Mouse (Mus musculus) MEL (cell line): ENCODE data around the gene Fam171a2. TPM values are rescaled to one million over a fixed set of nuclear protein-coding genes. Genes with fewer than 3 reads are reported as not detected.

Experiments used
- DNase-seq: peaks from one replicate; pipeline ENCODE4 v3.0.0; 2011; ENCODE audit warnings: low read depth, low spot score
- H3K27ac ChIP-seq: 2 replicates; pipeline ENCODE4 v1.5.1; 2012; ENCODE audit warnings: low read depth, mild to moderate bottlenecking, control low read depth, low read length, moderate library complexity; ENCODE audit not compliant: control insufficient read depth
- H3K27me3 ChIP-seq, 2 experiments: fragments of 150-350 bp in 1 of 2; sonication (generic) in 1 of 2; 2 replicates each; pipeline ENCODE4 v1.6.1; 2012; ENCODE audit warnings: low read length in 2 of 2, mild to moderate bottlenecking in 2 of 2, improper control_type of control experiment in 1 of 2, moderate library complexity in 1 of 2; ENCODE audit not compliant: insufficient read depth in 2 of 2, control insufficient read depth in 1 of 2
- H3K36me3 ChIP-seq, 2 experiments: 2 replicates each; pipeline ENCODE4 v1.6.1; 2012 to 2014; ENCODE audit warnings: low read length in 2 of 2, improper control_type of control experiment in 1 of 2, inconsistent platforms in 1 of 2, mild to moderate bottlenecking in 1 of 2; ENCODE audit not compliant: insufficient read depth in 2 of 2, control insufficient read depth in 1 of 2
- H3K4me1 ChIP-seq, 2 experiments: fragments of 150-350 bp in 1 of 2; sonication (generic) in 1 of 2; 2 replicates each; pipeline ENCODE4 v1.6.1; 2012; ENCODE audit warnings: low read length in 2 of 2, improper control_type of control experiment in 1 of 2, mild to moderate bottlenecking in 1 of 2; ENCODE audit not compliant: insufficient read depth in 2 of 2, control insufficient read depth in 1 of 2
- H3K4me3 ChIP-seq, 2 experiments: fragments of 150-350 bp in 1 of 2; sonication (generic) in 1 of 2; 2 replicates each; pipeline ENCODE4 v1.5.1; 2012; ENCODE audit warnings: low read depth in 2 of 2, low read length in 2 of 2, mild to moderate bottlenecking in 2 of 2, moderate library complexity in 2 of 2, control low read depth in 1 of 2, improper control_type of control experiment in 1 of 2; ENCODE audit not compliant: control insufficient read depth in 1 of 2, insufficient read depth in 1 of 2
- H3K79me2 ChIP-seq: 2 replicates; pipeline ENCODE4 v1.6.1; 2012; ENCODE audit warnings: mild to moderate bottlenecking, low read length, moderate library complexity; ENCODE audit not compliant: control insufficient read depth, poor library complexity, insufficient read depth
- H3K9ac ChIP-seq: 2 replicates; pipeline ENCODE4 v1.6.1; 2012; ENCODE audit warnings: low read depth, mild to moderate bottlenecking, control low read depth, low read length, moderate library complexity; ENCODE audit not compliant: control insufficient read depth, poor library complexity, severe bottlenecking
- H3K9me3 ChIP-seq: fragments of 150-350 bp; sonication (generic); replicated peaks from 2 replicates; pipeline ENCODE4 v1.6.1; 2012; ENCODE audit warnings: mild to moderate bottlenecking, low read length, improper control_type of control experiment, moderate library complexity; ENCODE audit not compliant: insufficient read depth
- BHLHE40 ChIP-seq: IDR thresholded peaks from 2 replicates; pipeline ENCODE4 v1.6.1; 2012; ENCODE audit warnings: low read depth, mild to moderate bottlenecking, inconsistent platforms, low read length, improper control_type of control experiment, borderline replicate concordance
- CHD1 ChIP-seq: IDR thresholded peaks from 2 replicates; pipeline ENCODE4 v1.6.1; 2012; ENCODE audit warnings: low read depth, mild to moderate bottlenecking, inconsistent platforms, low read length, improper control_type of control experiment
- ELF1 ChIP-seq: IDR thresholded peaks from 2 replicates; pipeline ENCODE4 v1.6.1; 2014; ENCODE audit warnings: low read depth, mild to moderate bottlenecking, inconsistent platforms, low read length, improper control_type of control experiment, moderate library complexity
- EP300 ChIP-seq, 2 experiments: IDR thresholded peaks; 2 replicates each; pipeline ENCODE4 v1.6.1; 2011; ENCODE audit warnings: improper control_type of control experiment in 2 of 2, low read length in 2 of 2, low read depth in 1 of 2, mild to moderate bottlenecking in 1 of 2
- GABPA ChIP-seq: IDR thresholded peaks from 2 replicates; pipeline ENCODE4 v1.6.1; 2012; ENCODE audit warnings: low read depth, mild to moderate bottlenecking, inconsistent platforms, low read length, improper control_type of control experiment, moderate library complexity
- HCFC1 ChIP-seq: IDR thresholded peaks from 2 replicates; pipeline ENCODE4 v1.6.1; 2012; ENCODE audit warnings: low read depth, mild to moderate bottlenecking, inconsistent platforms, low read length, improper control_type of control experiment, moderate library complexity
- JUND ChIP-seq: IDR thresholded peaks from 2 replicates; pipeline ENCODE4 v1.6.1; 2011; ENCODE audit warnings: low read depth, mild to moderate bottlenecking, improper control_type of control experiment, low read length
- KAT2A ChIP-seq: conservative IDR thresholded peaks from 2 replicates; pipeline ENCODE4 v1.6.1; 2012; ENCODE audit warnings: low read depth, low read length, improper control_type of control experiment, inconsistent platforms
- MAX ChIP-seq: IDR thresholded peaks from 2 replicates; pipeline ENCODE4 v1.6.1; 2011; ENCODE audit warnings: low read length, improper control_type of control experiment
- MEF2A ChIP-seq: IDR thresholded peaks from 2 replicates; pipeline ENCODE4 v1.6.1; 2014; ENCODE audit warnings: low read depth, mild to moderate bottlenecking, inconsistent platforms, low read length, improper control_type of control experiment; ENCODE audit not compliant: poor library complexity, insufficient replicate concordance, severe bottlenecking; ENCODE audit errors: extremely low read depth
- MXI1 ChIP-seq: IDR thresholded peaks from 2 replicates; pipeline ENCODE4 v1.6.1; 2011; ENCODE audit warnings: mild to moderate bottlenecking, low read depth, low read length, improper control_type of control experiment
- MYB ChIP-seq: IDR thresholded peaks from 2 replicates; pipeline ENCODE4 v1.6.1; 2011; ENCODE audit warnings: mild to moderate bottlenecking, low read depth, low read length, improper control_type of control experiment
- NELFE ChIP-seq: IDR thresholded peaks from 2 replicates; pipeline ENCODE4 v1.6.1; 2011; ENCODE audit warnings: low read depth, low read length, improper control_type of control experiment
- NRF1 ChIP-seq: IDR thresholded peaks from 2 replicates; pipeline ENCODE4 v1.6.1; 2014; ENCODE audit warnings: low read depth, mild to moderate bottlenecking, inconsistent platforms, low read length, improper control_type of control experiment, moderate library complexity; ENCODE audit not compliant: poor library complexity, insufficient read depth, severe bottlenecking
- POLR2AphosphoS2 ChIP-seq: IDR thresholded peaks from 2 replicates; pipeline ENCODE4 v1.6.1; 2011; ENCODE audit warnings: low read length, improper control_type of control experiment
- POLR2AphosphoS5 ChIP-seq: IDR thresholded peaks from 2 replicates; pipeline ENCODE4 v1.6.1; 2012; ENCODE audit warnings: low read depth, borderline replicate concordance, mild to moderate bottlenecking, inconsistent platforms, low read length, moderate library complexity, mixed read lengths
- RAD21 ChIP-seq: IDR thresholded peaks from 2 replicates; pipeline ENCODE4 v1.6.1; 2011; ENCODE audit warnings: mild to moderate bottlenecking, low read depth, low read length, improper control_type of control experiment
- RCOR1 ChIP-seq: IDR thresholded peaks from 2 replicates; pipeline ENCODE4 v1.6.1; 2012; ENCODE audit warnings: low read depth, mild to moderate bottlenecking, inconsistent platforms, low read length, improper control_type of control experiment
- SMC3 ChIP-seq: IDR thresholded peaks from 2 replicates; pipeline ENCODE4 v1.6.1; 2011; ENCODE audit warnings: low read depth, low read length, improper control_type of control experiment
- TBP ChIP-seq: IDR thresholded peaks from 2 replicates; pipeline ENCODE4 v1.8.0; 2011; ENCODE audit warnings: low read depth, low read length, improper control_type of control experiment
- TCF12 ChIP-seq: IDR thresholded peaks from 2 replicates; pipeline ENCODE4 v1.6.1; 2014; ENCODE audit warnings: low read depth, mild to moderate bottlenecking, inconsistent platforms, low read length, improper control_type of control experiment, moderate library complexity
- ZC3H11A ChIP-seq: IDR thresholded peaks from 2 replicates; pipeline ENCODE4 v1.6.1; 2012; ENCODE audit warnings: low read depth, mild to moderate bottlenecking, inconsistent platforms, low read length, improper control_type of control experiment
- ZMIZ1 ChIP-seq: IDR thresholded peaks from 2 replicates; pipeline ENCODE4 v1.6.1; 2012; ENCODE audit warnings: low read depth, mild to moderate bottlenecking, inconsistent platforms, low read length, improper control_type of control experiment, moderate library complexity
- polyA plus RNA-seq, 2 experiments: library from polyadenylated mRNA; stranded (reverse) in 1 of 2; unstranded in 1 of 2; fragments of >175 nt in 1 of 2; fragments of >200 nt in 1 of 2; gene quantifications; 2 replicates each; pipeline versions ENCODE4 v1.2.1 to v1.2.4; 2012; ENCODE audit warnings: low replicate concordance in 2 of 2, low read depth in 1 of 2; ENCODE audit not compliant: insufficient read length in 2 of 2, insufficient read depth in 1 of 2, missing spikeins in 1 of 2
- total RNA-seq: library from RNA; depleted of rRNA; stranded (reverse); fragments of 300-350 nt; gene quantifications from 2 replicates; pipeline ENCODE4 v1.2.3, GENCODE M21; 2012

Fam171a2 gene
- total and polyA plus RNA-seq, 3 experiments, result 2.0 to 8.8 TPM; not detected in 1

DNA sequence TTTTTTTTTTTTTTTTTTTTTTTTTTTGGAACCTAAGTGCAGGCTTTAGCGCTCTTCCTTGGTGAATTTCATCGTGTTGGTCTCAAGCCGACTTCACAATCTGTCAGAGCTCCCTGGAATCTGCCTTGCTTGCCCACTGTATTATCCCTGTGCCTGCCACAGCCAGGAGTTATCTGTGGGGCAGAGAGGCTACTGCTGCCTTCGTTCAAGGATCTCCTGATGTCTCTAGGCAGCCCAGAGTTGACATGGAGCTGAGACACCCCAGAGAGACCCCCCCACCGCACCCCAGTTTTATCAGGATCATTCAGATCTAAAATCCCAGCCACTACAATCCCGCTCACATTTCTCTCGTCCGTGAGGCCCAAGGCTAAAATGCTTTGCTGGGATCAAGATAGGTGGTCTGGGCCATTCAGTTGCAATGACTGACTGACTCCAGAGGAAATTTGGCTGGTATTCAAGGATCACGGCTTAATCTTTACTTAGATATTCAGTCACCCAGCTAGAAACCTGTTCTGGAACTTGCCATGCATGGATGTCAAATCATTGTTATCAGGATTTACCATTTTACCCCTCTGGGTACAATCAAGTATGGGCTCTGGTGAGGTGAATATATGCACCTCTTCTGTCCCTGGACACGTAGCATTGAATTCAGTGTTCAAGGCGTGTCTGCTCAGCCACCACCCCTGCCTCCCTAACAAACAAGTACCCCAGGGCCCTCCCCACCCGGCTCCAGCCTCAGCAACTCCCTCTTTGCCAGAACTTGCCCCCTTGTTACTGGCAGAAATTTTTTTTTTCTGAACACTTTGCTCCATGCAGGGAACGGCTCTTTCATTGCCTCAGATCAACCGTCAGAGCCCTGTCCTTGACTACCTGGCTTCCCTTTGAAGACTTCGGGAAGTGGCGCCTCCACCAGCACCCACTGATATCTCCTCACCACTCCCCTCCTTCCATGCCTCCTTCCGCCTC, 1.8 kb upstream of the Fam171a2 start:
- TF ChIP-seq JUND, result no peak
- no peak for TF ChIP-seq BHLHE40
- TF ChIP-seq RAD21, result no peak
- TF ChIP-seq SMC3, result no peak
- TF ChIP-seq EP300 (IDR thresholded peaks at IDR 0.05; ENCODE audit: low read depth in 1 of 2, low read length in 2 of 2), result no peak
- no peak for TF ChIP-seq POLR2AphosphoS5
- TF ChIP-seq MAX, result no peak
- TF ChIP-seq ELF1, result no peak
- no peak for TF ChIP-seq MXI1
- TF ChIP-seq ZC3H11A, result no peak
- TF ChIP-seq HCFC1, result no peak
- TF ChIP-seq KAT2A, result no peak
- no peak for TF ChIP-seq ZMIZ1
- TF ChIP-seq TBP, result no peak
- TF ChIP-seq RCOR1, result no peak
- TF ChIP-seq NELFE, result no peak
- TF ChIP-seq TCF12, result no peak
- no peak for TF ChIP-seq NRF1
- no peak for TF ChIP-seq CHD1
- H3K27me3 ChIP-seq, result peaks cover 6 to 12% of the 10 kb centered on the region in 2 experiments
- no peak overlapping the region for H3K27ac ChIP-seq
- no peak overlapping the region for H3K4me3 ChIP-seq
- peaks cover 4 to 21% of the 10 kb centered on the region in 2 experiments for H3K4me1 ChIP-seq
- no peak overlapping the region for H3K9ac ChIP-seq
- peaks cover 0 to 5% of the 10 kb centered on the region in 2 experiments; a peak in 2 of 4 replicates for H3K36me3 ChIP-seq
- no peak for DNase-seq
- H3K9me3 ChIP-seq, result no peaks in the 10 kb centered on the region
- peaks cover 5% of the 10 kb centered on the region; the same call in 1 of the 2 replicates for H3K79me2 ChIP-seq

- H3K79me2 ChIP-seq, result peaks cover 5% of the 10 kb centered on the region; the same call in 1 of the 2 replicates
- peaks cover 6 to 12% of the 10 kb centered on the region in 2 experiments for H3K27me3 ChIP-seq
- peaks cover 4 to 21% of the 10 kb centered on the region in 2 experiments for H3K4me1 ChIP-seq
- peak; percentile 45 for DNase-seq
- H3K27ac ChIP-seq, result no peak overlapping the region
- H3K36me3 ChIP-seq, result peaks cover 0 to 5% of the 10 kb centered on the region in 2 experiments; a peak in 2 of 4 replicates
- no peak overlapping the region for H3K9ac ChIP-seq
- H3K9me3 ChIP-seq, result no peaks in the 10 kb centered on the region
- TF ChIP-seq MXI1 (no peak), KAT2A (no peak), RCOR1 (no peak), MYB (no peak), GABPA (no peak), POLR2AphosphoS2 (no peak), TBP (0 out of 2 replicates have a peak, but pooled peaks have one; percentile 22), MEF2A (no peak), ELF1 (no peak)
- no peak overlapping the region for H3K4me3 ChIP-seq
Measured at GRCm38 (mm10) chr11:102448327-102448726, 845 bp upstream of the Fam171a2 start.
